Mouse (Mus musculus) heart, postnatal 4 days (tissue): ENCODE data around the gene Olfr1134. TPM values are rescaled to one million over a fixed set of nuclear protein-coding genes. Genes with fewer than 3 reads are reported as not detected.
"Not testable (repeated sequence)": the region's sequence is repeated elsewhere in the genome, so short reads cannot be mapped to it uniquely, and the experiment has no call there.

Source experiments
- DNase-seq: peaks from one replicate; pipeline ENCODE4 v3.0.0; 2021
- total RNA-seq, 2 experiments: library from RNA; stranded (reverse); gene quantifications; 2 replicates each; pipeline ENCODE4 v1.2.3; 2021

Gene Olfr1134
- total RNA-seq: not detected

DNA sequence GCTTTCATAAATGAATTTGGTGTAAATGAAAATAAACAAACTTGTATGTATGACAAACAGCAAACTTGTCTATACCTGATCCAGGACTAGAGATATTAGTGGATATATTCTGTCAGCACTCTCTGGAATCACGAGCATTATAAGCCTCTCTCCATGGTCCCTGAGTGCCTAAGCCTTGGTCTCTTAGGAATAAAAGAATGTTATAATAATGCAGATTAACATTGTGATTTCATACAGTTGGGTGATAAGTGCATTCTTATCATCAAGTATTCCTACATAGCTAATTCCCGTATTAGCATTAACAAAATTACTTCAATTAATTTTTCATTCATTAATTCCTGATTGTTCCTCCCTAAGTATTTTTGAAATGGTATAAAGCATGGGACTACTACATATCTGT lies at the start of gene Olfr1134:
Olfr1134 (minus strand) TSS at position 101 of the 400 bp plus-strand sequence.
- DNase-seq: no peak

DNA sequence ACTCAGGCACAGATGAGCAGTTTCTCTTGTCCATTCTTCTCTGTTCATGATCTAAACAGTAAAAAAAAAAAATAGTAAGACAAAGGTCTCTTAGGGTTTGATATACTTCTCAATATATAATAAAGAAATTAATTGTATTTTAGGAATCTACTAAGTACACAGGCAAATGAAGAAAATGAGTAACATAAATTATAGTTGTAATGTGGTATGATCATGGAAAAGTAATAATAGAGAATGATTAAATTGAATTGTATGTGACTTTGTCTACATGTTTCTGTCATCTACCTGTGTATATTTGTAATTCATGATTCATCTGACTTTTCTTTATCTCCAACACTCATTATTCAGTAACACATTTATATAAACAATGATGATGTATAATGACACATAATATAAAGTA lies 35.6 kb upstream of the Olfr1134 start, which contains the start of gene Olfr1136:
Olfr1136 (minus strand) TSS at position 101 of the 400 bp plus-strand sequence.
- DNase-seq: no peak

DNA sequence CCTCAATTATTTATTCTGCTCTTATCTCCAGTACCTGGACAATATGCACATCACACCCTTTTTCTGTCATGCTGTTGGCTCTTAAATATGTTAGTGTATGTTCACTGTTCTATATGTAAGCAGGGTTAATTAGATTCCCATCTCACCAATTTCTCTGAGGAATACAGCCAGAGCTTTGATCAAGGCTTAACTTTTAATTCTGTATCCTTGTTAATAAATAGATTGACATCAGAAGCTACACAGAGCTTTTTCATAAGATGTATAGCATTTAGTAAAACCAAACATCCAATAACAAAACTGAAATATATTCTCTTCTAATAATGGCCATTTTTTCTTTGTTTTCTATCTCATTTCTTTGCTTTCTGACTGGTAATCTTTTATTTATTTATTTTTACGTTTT lies 15.3 kb upstream of the Olfr1134 start, which contains the start of gene Olfr1135:
Olfr1135 (minus strand) TSS at position 101 of the 400 bp plus-strand sequence.
- DNase-seq: no peak

- DNase-seq: no peak
These were observed 11.0 kb downstream of the Olfr1134 start, which contains the start of gene Olfr1133 for GRCm38 (mm10) chr2:87647274-87647673. Olfr1133 (minus strand) TSS chr2:87647374.

GRCm38 (mm10) chr2:87642441-87642840 lies 15.8 kb downstream of the Olfr1134 start:
- no peak for DNase-seq

- no peak for DNase-seq
These were observed 20.8 kb downstream of the Olfr1134 start, which contains the start of gene Olfr1132 for GRCm38 (mm10) chr2:87637435-87637834. Olfr1132 (minus strand) TSS chr2:87637535.

DNA sequence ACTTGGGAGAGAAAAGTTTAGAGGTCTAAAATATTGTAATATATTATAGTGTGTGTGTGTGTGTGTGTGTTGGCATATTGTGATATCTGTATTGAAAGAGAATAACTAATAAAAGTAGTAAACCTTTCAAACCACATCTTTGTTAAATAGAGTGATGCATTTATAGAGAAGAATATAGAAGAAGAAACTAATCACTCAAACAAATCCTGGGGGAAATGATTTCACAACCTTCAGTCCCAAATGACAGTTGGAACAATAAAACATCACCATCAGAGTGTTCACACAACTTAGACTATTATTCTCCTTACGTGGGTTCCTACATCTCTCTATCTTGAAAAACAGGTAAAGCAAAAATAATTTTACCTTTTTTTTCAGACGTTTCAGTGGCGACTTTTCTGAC lies 31.5 kb downstream of the Olfr1134 start, which contains the start of gene Olfr1131:
Olfr1131 (plus strand) TSS at position 301 of the 400 bp plus-strand sequence.
- no peak for DNase-seq

DNA sequence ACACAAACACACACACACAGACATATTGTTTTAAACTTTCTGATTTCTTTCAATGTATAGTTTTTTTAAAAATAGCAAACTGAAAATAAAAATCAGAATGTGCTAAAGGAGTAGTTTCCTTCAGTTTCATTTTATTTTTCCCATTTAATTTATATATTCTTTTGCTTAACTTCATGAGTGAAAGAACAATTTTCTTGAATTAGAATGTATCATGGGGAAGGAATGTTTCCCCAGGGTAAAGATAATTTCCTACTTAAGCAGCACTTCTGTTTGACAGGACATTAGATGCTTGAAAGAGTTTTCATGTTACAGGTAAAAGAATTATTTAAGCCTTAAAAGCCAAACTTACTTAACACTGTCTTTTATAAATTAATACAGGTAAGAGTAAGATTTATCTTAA lies 52.3 kb downstream of the Olfr1134 start, which contains the start of gene Olfr1130:
Olfr1130 (plus strand) TSS at position 301 of the 400 bp plus-strand sequence.
- DNase-seq: not testable (repeated sequence)

Other genes with a start within 250 kb of the Olfr1134 start
- not detected for gene Olfr1123, start 241.8 kb downstream of the Olfr1134 start, total RNA-seq
- not detected for gene Olfr1124, start 228.2 kb downstream of the Olfr1134 start, total RNA-seq
- gene Olfr1126, start 204.5 kb downstream of the Olfr1134 start, total RNA-seq: not detected
- not detected for gene Pramel7, start 161.4 kb downstream of the Olfr1134 start, total RNA-seq
- not detected for gene Pramel6, start 151.9 kb downstream of the Olfr1134 start, total RNA-seq
- not detected for gene Olfr153, start 126.7 kb downstream of the Olfr1134 start, total RNA-seq
- not detected for gene Olfr1128, start 112.9 kb downstream of the Olfr1134 start, total RNA-seq
- gene Olfr1129, start 84.6 kb downstream of the Olfr1134 start, total RNA-seq: not detected
- not detected for gene Olfr1130, start 52.2 kb downstream of the Olfr1134 start, total RNA-seq
- gene Olfr1131, start 31.4 kb downstream of the Olfr1134 start, total RNA-seq: not detected
- gene Olfr1132, start 20.9 kb downstream of the Olfr1134 start, total RNA-seq: not detected
- gene Olfr1133, start 11.1 kb downstream of the Olfr1134 start, total RNA-seq: not detected
- gene Olfr1135, start 15.2 kb upstream of the Olfr1134 start, total RNA-seq: not detected
- not detected for gene Olfr1136, start 35.5 kb upstream of the Olfr1134 start, total RNA-seq
- gene Olfr1137, start 54.7 kb upstream of the Olfr1134 start, total RNA-seq: not detected
- not detected for gene Olfr1138, start 81.5 kb upstream of the Olfr1134 start, total RNA-seq
- not detected for gene Olfr1140, start 85.3 kb upstream of the Olfr1134 start, total RNA-seq
- gene Olfr1141, start 95.5 kb upstream of the Olfr1134 start, total RNA-seq: not detected
- gene Olfr152, start 121.0 kb upstream of the Olfr1134 start, total RNA-seq: not detected
- not detected for gene Olfr1143, start 142.1 kb upstream of the Olfr1134 start, total RNA-seq
- not detected for gene Olfr1145, start 151.4 kb upstream of the Olfr1134 start, total RNA-seq
- not detected for gene Olfr1148, start 172.1 kb upstream of the Olfr1134 start, total RNA-seq
- gene Olfr1150-ps1, start 185.5 kb upstream of the Olfr1134 start, total RNA-seq: not detected
- gene Olfr1151, start 197.4 kb upstream of the Olfr1134 start, total RNA-seq: not detected
- gene Olfr1152, start 208.0 kb upstream of the Olfr1134 start, total RNA-seq: not detected
- gene Olfr1153, start 236.5 kb upstream of the Olfr1134 start, total RNA-seq: not detected
- gene Olfr1154, start 246.7 kb upstream of the Olfr1134 start, total RNA-seq: not detected